Mouse (Mus musculus) common myeloid progenitor, adult 5-6 weeks (primary cell): ENCODE results near the gene Fbxl4. TPM values are rescaled to one million over a fixed set of nuclear protein-coding genes. Genes with fewer than 3 reads are reported as not detected.

Experiments used
- ATAC-seq: replicated peaks from 2 replicates; pipeline ENCODE4 v1.8.0; 2016; ENCODE audit warnings: low read depth, mild to moderate bottlenecking, moderate TSS enrichment, inconsistent platforms; ENCODE audit not compliant: poor library complexity, severe bottlenecking
- total RNA-seq: library from RNA; stranded (forward); fragments of 200-1000, 187-1606 nt; gene quantifications from 2 replicates; pipeline ENCODE4 v1.2.3, GENCODE M21; 2017

Fbxl4 gene
- total RNA-seq, 1 experiment from 2014 or later, result 9.5 TPM

GRCm38 (mm10) chr4:22469575-22469974 is 112.2 kb downstream of the Fbxl4 start:
- ATAC-seq, result no peak

GRCm38 (mm10) chr4:22476967-22477710 is 119.8 kb downstream of the Fbxl4 start:
- ATAC-seq, result peak; percentile 42; the same call in 1 of the 2 replicates

GRCm38 (mm10) chr4:22477711-22478230 is 120.4 kb downstream of the Fbxl4 start:
- no peak for ATAC-seq

GRCm38 (mm10) chr4:22478488-22479367 is 121.4 kb downstream of the Fbxl4 start:
- ATAC-seq, result no peak

- no peak for ATAC-seq
Observed at GRCm38 (mm10) chr4:22479368-22480090, 122.2 kb downstream of the Fbxl4 start.

- ATAC-seq, result no peak
Observed at GRCm38 (mm10) chr4:22480091-22480857, 122.9 kb downstream of the Fbxl4 start.

- ATAC-seq, result no peak
Observed at GRCm38 (mm10) chr4:22480858-22481205, 123.5 kb downstream of the Fbxl4 start.

GRCm38 (mm10) chr4:22482118-22482517 is 124.8 kb downstream of the Fbxl4 start:
- ATAC-seq, result no peak

GRCm38 (mm10) chr4:22482756-22483280 is 125.5 kb downstream of the Fbxl4 start:
- ATAC-seq, result no peak

GRCm38 (mm10) chr4:22483548-22483947 is 126.2 kb downstream of the Fbxl4 start:
- no peak for ATAC-seq

Other genes with a start within 250 kb of the Fbxl4 start
- not detected in 2 replicates for gene Pou3f2, start 130.8 kb downstream of the Fbxl4 start, total RNA-seq